Mouse (Mus musculus) heart, adult 2 months (tissue): ENCODE measurements at regions not wholly inside any gene's neighbourhood (a gene's known extent, or its start where the extent isn't known, plus 50 kb on each side); places are given as distances from the start of the nearest gene placed in this dataset.
"Not testable (repeated sequence)": the region's sequence is repeated elsewhere in the genome, so short reads cannot be mapped to it uniquely, and the experiment has no call there.

Experiments
- DNase-seq, 2 experiments: peaks; one replicate each; pipeline ENCODE4 v3.0.0; 2021
- H3K27ac ChIP-seq: fragments of 200-600 bp; 2 replicates; pipeline ENCODE4 v1.8.1; 2022
- H3K27me3 ChIP-seq: fragments of 200-500 bp; 2 replicates; pipeline ENCODE4 v1.6.1; 2012; ENCODE audit warnings: mild to moderate bottlenecking, low read length, inconsistent platforms, mixed read lengths; ENCODE audit not compliant: control insufficient read depth, insufficient read depth
- H3K36me3 ChIP-seq: fragments of 200-500 bp; 2 replicates; pipeline ENCODE4 v1.6.1; 2012; ENCODE audit warnings: low read length, inconsistent platforms; ENCODE audit not compliant: control insufficient read depth, insufficient read depth
- H3K4me1 ChIP-seq: fragments of 200-500 bp; 2 replicates; pipeline ENCODE4 v1.6.1; 2011; ENCODE audit warnings: low read length; ENCODE audit not compliant: control insufficient read depth, insufficient read depth
- H3K4me3 ChIP-seq: fragments of 200-600 bp; 2 replicates; pipeline ENCODE4 v1.8.1; 2022
- H3K79me2 ChIP-seq: fragments of 200-500 bp; replicated peaks from 2 replicates; pipeline ENCODE4 v1.6.1; 2012; ENCODE audit warnings: mild to moderate bottlenecking, inconsistent platforms, low read length, moderate library complexity, mixed read lengths; ENCODE audit not compliant: control insufficient read depth, insufficient read depth
- H3K9ac ChIP-seq: fragments of 200-500 bp; 2 replicates; pipeline ENCODE4 v1.6.1; 2012; ENCODE audit warnings: low read depth, mild to moderate bottlenecking, control low read depth, inconsistent platforms, low read length, mixed read lengths
- CTCF ChIP-seq: fragments of 200-600 bp; IDR thresholded peaks from 2 replicates; pipeline ENCODE4 v1.8.1; 2022; ENCODE audit warnings: antibody characterized with exemption, mild to moderate bottlenecking, moderate library complexity
- EP300 ChIP-seq: fragments of 200-500 bp; IDR thresholded peaks from 2 replicates; pipeline ENCODE4 v1.6.1; 2011; ENCODE audit warnings: low read depth, low read length, control low read depth; ENCODE audit not compliant: insufficient read depth
- POLR2A ChIP-seq: fragments of 200-500 bp; IDR thresholded peaks from 2 replicates; pipeline ENCODE4 v1.6.1; 2011; ENCODE audit warnings: mild to moderate bottlenecking, low read depth, low read length, control low read depth; ENCODE audit not compliant: insufficient read depth
- WGBS: fragments of 180-500 bp; shearing (Covaris S2); methylation state at CpG from one replicate; pipeline ENCODE4 v1.1.7; 2018; 5-methylcytosine and 5-hydroxymethylcytosine counted together
- intact Hi-C: fragments of 180-260 bp; cut with DNase I; formaldehyde crosslinking; loops from one replicate; pipeline ENCODE4 v1.15.1; 2025

- Histone ChIP-seq H3K4me1 (no peaks in the 10 kb centered on the region), H3K27ac (no peak overlapping the region), H3K4me3 (no peak overlapping the region), H3K79me2 (no peaks in the 10 kb centered on the region), H3K9ac (no peak overlapping the region), H3K27me3 (no peaks in the 10 kb centered on the region), H3K36me3 (no peaks in the 10 kb centered on the region)
- no peak for DNase-seq
- WGBS = 42% methylated on average over 6 of the region's 6 CpGs
- intact Hi-C loops = no loop called here
- TF ChIP-seq EP300 = no peak
- no peak for TF ChIP-seq CTCF
- no peak for TF ChIP-seq POLR2A
Observed at GRCm38 (mm10) chr4:10670846-10671428, 203.4 kb upstream of the 2610301B20Rik start.

- intact Hi-C loops = no loop called here
- 83% methylated on average over 9 of the region's 9 CpGs for WGBS
- Histone ChIP-seq H3K79me2 (no peaks in the 10 kb centered on the region), H3K4me3 (no peak overlapping the region), H3K4me1 (no peaks in the 10 kb centered on the region), H3K9ac (no peak overlapping the region), H3K27ac (no peak overlapping the region), H3K27me3 (0 out of 2 replicates have a peak, but pooled peaks cover 5% of the 10 kb centered on the region), H3K36me3 (no peaks in the 10 kb centered on the region)
- TF ChIP-seq EP300 = no peak
- no peak for TF ChIP-seq CTCF
- TF ChIP-seq POLR2A = no peak
- DNase-seq = no peak
Observed at GRCm38 (mm10) chr4:10691086-10691485, 183.2 kb upstream of the 2610301B20Rik start.

- intact Hi-C loops = no loop called here
- TF ChIP-seq CTCF (no peak), EP300 (no peak), POLR2A (no peak)
- 72% methylated on average over 2 of the region's 2 CpGs for WGBS
Observed at GRCm38 (mm10) chr4:10692860-10693259, 181.4 kb upstream of the 2610301B20Rik start.

GRCm38 (mm10) chr4:10693446-10694105 lies 180.7 kb upstream of the 2610301B20Rik start:
- Histone ChIP-seq H3K79me2 (no peaks in the 10 kb centered on the region), H3K4me3 (no peak overlapping the region), H3K27ac (no peak overlapping the region), H3K36me3 (no peaks in the 10 kb centered on the region), H3K27me3 (0 out of 2 replicates have a peak, but pooled peaks cover 5% of the 10 kb centered on the region), H3K9ac (no peak overlapping the region), H3K4me1 (no peaks in the 10 kb centered on the region)
- 20% methylated on average over 14 of the region's 15 CpGs for WGBS
- intact Hi-C loops = no loop called here
- TF ChIP-seq EP300 (no peak), POLR2A (no peak), CTCF (no peak)
- DNase-seq = no peak

More at GRCm38 (mm10) chr4:10692860-10693259, 181.4 kb upstream of the 2610301B20Rik start:
- H3K4me1 ChIP-seq = no peaks in the 10 kb centered on the region
- no peak overlapping the region for H3K27ac ChIP-seq
- no peak overlapping the region for H3K9ac ChIP-seq
- no peaks in the 10 kb centered on the region for H3K79me2 ChIP-seq
- no peaks in the 10 kb centered on the region for H3K36me3 ChIP-seq
- H3K4me3 ChIP-seq = no peak overlapping the region
- no peak for DNase-seq
- 0 out of 2 replicates have a peak, but pooled peaks cover 5% of the 10 kb centered on the region for H3K27me3 ChIP-seq

GRCm38 (mm10) chr4:10694106-10694748 lies 180.1 kb upstream of the 2610301B20Rik start:
- H3K27ac ChIP-seq, H3K36me3 ChIP-seq, H3K9ac ChIP-seq, DNase-seq, H3K4me3 ChIP-seq, H3K79me2 ChIP-seq, intact Hi-C loops, H3K4me1 ChIP-seq, H3K27me3 ChIP-seq: not testable (repeated sequence)
- 34% methylated on average over 8 of the region's 21 CpGs for WGBS

GRCm38 (mm10) chr4:10697225-10697836 lies 177.0 kb upstream of the 2610301B20Rik start:
- DNase-seq = no peak
- no peak overlapping the region for H3K4me3 ChIP-seq
- intact Hi-C loops = no loop called here
- H3K27me3 ChIP-seq = 0 out of 2 replicates have a peak, but pooled peaks cover 5% of the 10 kb centered on the region
- H3K4me1 ChIP-seq = no peaks in the 10 kb centered on the region
- no peak overlapping the region for H3K9ac ChIP-seq
- H3K36me3 ChIP-seq = no peaks in the 10 kb centered on the region
- WGBS = 81% methylated on average over 1 of the region's 1 CpGs
- no peak overlapping the region for H3K27ac ChIP-seq
- TF ChIP-seq CTCF (no peak), EP300 (no peak), POLR2A (no peak)
- H3K79me2 ChIP-seq = no peaks in the 10 kb centered on the region
